Mouse (Mus musculus): ENCODE measurements at regions not wholly inside any gene's neighbourhood (a gene's known extent, or its start where the extent isn't known, plus 50 kb on each side); places are given as distances from the start of the nearest gene placed in this dataset.

GRCm38 (mm10) chr4:81514547-81514946 is 71.9 kb upstream of the Mpdz start:
- H3K36me3 ChIP-seq (ENCODE audit: control insufficient read depth, insufficient read depth, low read length): no peaks in the 10 kb centered on the region
- WGBS: 95% methylated on average over 4 of the region's 4 CpGs
- DNase-seq (ENCODE audit: low read depth in 1 of 2, low spot score in 2 of 2): no peak
- H3K4me3 ChIP-seq (ENCODE audit: extremely low read depth, insufficient read depth, insufficient read length): no peak overlapping the region
- no peak overlapping the region for H3K27ac ChIP-seq (ENCODE audit: insufficient read depth, low read length)
- H3K27me3 ChIP-seq (ENCODE audit: control insufficient read depth, insufficient read depth, low read length): no peaks in the 10 kb centered on the region
- H3K4me1 ChIP-seq (ENCODE audit: control insufficient read depth, insufficient read depth, insufficient read length): no peaks in the 10 kb centered on the region
- TF ChIP-seq POLR2A (IDR thresholded peaks at IDR 0.05; ENCODE audit: low read depth, low read length) (no peak), CTCF (IDR thresholded peaks at IDR 0.05; ENCODE audit: extremely low read depth, insufficient read depth, insufficient read length, insufficient replicate concordance) (no peak)

GRCm38 (mm10) chr4:81512396-81512795 is 69.8 kb upstream of the Mpdz start:
- no peak for TF ChIP-seq CTCF (IDR thresholded peaks at IDR 0.05; ENCODE audit: extremely low read depth, insufficient read depth, insufficient read length, insufficient replicate concordance)
- TF ChIP-seq POLR2A (IDR thresholded peaks at IDR 0.05; ENCODE audit: low read depth, low read length): no peak
- WGBS: 83% methylated on average over 3 of the region's 3 CpGs

GRCm38 (mm10) chr4:81508776-81509175 is 66.2 kb upstream of the Mpdz start:
- WGBS: 83% methylated on average over 1 of the region's 1 CpGs
- TF ChIP-seq CTCF (IDR thresholded peaks at IDR 0.05; ENCODE audit: extremely low read depth, insufficient read depth, insufficient read length, insufficient replicate concordance) (no peak), POLR2A (IDR thresholded peaks at IDR 0.05; ENCODE audit: low read depth, low read length) (no peak)
- DNase-seq (ENCODE audit: low read depth in 1 of 2, low spot score in 2 of 2): no peak
- H3K27ac ChIP-seq (ENCODE audit: insufficient read depth, low read length): no peak overlapping the region
- H3K36me3 ChIP-seq (ENCODE audit: control insufficient read depth, insufficient read depth, low read length): no peaks in the 10 kb centered on the region
- no peaks in the 10 kb centered on the region for H3K4me1 ChIP-seq (ENCODE audit: control insufficient read depth, insufficient read depth, insufficient read length)
- H3K4me3 ChIP-seq (ENCODE audit: extremely low read depth, insufficient read depth, insufficient read length): no peak overlapping the region
- H3K27me3 ChIP-seq (ENCODE audit: control insufficient read depth, insufficient read depth, low read length): no peaks in the 10 kb centered on the region

More at GRCm38 (mm10) chr4:81512396-81512795, 69.8 kb upstream of the Mpdz start:
- H3K4me1 ChIP-seq (ENCODE audit: control insufficient read depth, insufficient read depth, insufficient read length): no peaks in the 10 kb centered on the region
- no peaks in the 10 kb centered on the region for H3K36me3 ChIP-seq (ENCODE audit: control insufficient read depth, insufficient read depth, low read length)
- no peak overlapping the region for H3K4me3 ChIP-seq (ENCODE audit: extremely low read depth, insufficient read depth, insufficient read length)
- no peaks in the 10 kb centered on the region for H3K27me3 ChIP-seq (ENCODE audit: control insufficient read depth, insufficient read depth, low read length)
- DNase-seq (ENCODE audit: low read depth in 1 of 2, low spot score in 2 of 2): no peak
- H3K27ac ChIP-seq (ENCODE audit: insufficient read depth, low read length): no peak overlapping the region

GRCm38 (mm10) chr4:81506841-81507240 is 64.2 kb upstream of the Mpdz start:
- 95% methylated on average over 5 of the region's 5 CpGs for WGBS
- no peak overlapping the region for H3K4me3 ChIP-seq (ENCODE audit: extremely low read depth, insufficient read depth, insufficient read length)
- no peak for DNase-seq (ENCODE audit: low read depth in 1 of 2, low spot score in 2 of 2)

GRCm38 (mm10) chr4:81506306-81506705 is 63.7 kb upstream of the Mpdz start:
- 92% methylated on average over 6 of the region's 6 CpGs for WGBS

More at GRCm38 (mm10) chr4:81506841-81507240, 64.2 kb upstream of the Mpdz start:
- no peak overlapping the region for H3K27ac ChIP-seq (ENCODE audit: insufficient read depth, low read length)
- H3K36me3 ChIP-seq (ENCODE audit: control insufficient read depth, insufficient read depth, low read length): no peaks in the 10 kb centered on the region
- H3K27me3 ChIP-seq (ENCODE audit: control insufficient read depth, insufficient read depth, low read length): no peaks in the 10 kb centered on the region
- TF ChIP-seq CTCF (IDR thresholded peaks at IDR 0.05; ENCODE audit: extremely low read depth, insufficient read depth, insufficient read length, insufficient replicate concordance): no peak
- no peak for TF ChIP-seq POLR2A (IDR thresholded peaks at IDR 0.05; ENCODE audit: low read depth, low read length)
- H3K4me1 ChIP-seq (ENCODE audit: control insufficient read depth, insufficient read depth, insufficient read length): no peaks in the 10 kb centered on the region

GRCm38 (mm10) chr4:81505096-81505495 is 62.5 kb upstream of the Mpdz start:
- no peak for DNase-seq (ENCODE audit: low read depth in 1 of 2, low spot score in 2 of 2)
- H3K27me3 ChIP-seq (ENCODE audit: control insufficient read depth, insufficient read depth, low read length): no peaks in the 10 kb centered on the region
- WGBS: 90% methylated on average over 3 of the region's 3 CpGs
- no peaks in the 10 kb centered on the region for H3K4me1 ChIP-seq (ENCODE audit: control insufficient read depth, insufficient read depth, insufficient read length)
- TF ChIP-seq POLR2A (IDR thresholded peaks at IDR 0.05; ENCODE audit: low read depth, low read length) (no peak), CTCF (IDR thresholded peaks at IDR 0.05; ENCODE audit: extremely low read depth, insufficient read depth, insufficient read length, insufficient replicate concordance) (no peak)
- H3K4me3 ChIP-seq (ENCODE audit: extremely low read depth, insufficient read depth, insufficient read length): no peak overlapping the region
- H3K36me3 ChIP-seq (ENCODE audit: control insufficient read depth, insufficient read depth, low read length): no peaks in the 10 kb centered on the region
- no peak overlapping the region for H3K27ac ChIP-seq (ENCODE audit: insufficient read depth, low read length)

More at GRCm38 (mm10) chr4:81506306-81506705, 63.7 kb upstream of the Mpdz start:
- no peak for TF ChIP-seq POLR2A (IDR thresholded peaks at IDR 0.05; ENCODE audit: low read depth, low read length)
- no peak for TF ChIP-seq CTCF (IDR thresholded peaks at IDR 0.05; ENCODE audit: extremely low read depth, insufficient read depth, insufficient read length, insufficient replicate concordance)
- Histone ChIP-seq H3K4me1 (ENCODE audit: control insufficient read depth, insufficient read depth, insufficient read length) (no peaks in the 10 kb centered on the region), H3K36me3 (ENCODE audit: control insufficient read depth, insufficient read depth, low read length) (no peaks in the 10 kb centered on the region), H3K27me3 (ENCODE audit: control insufficient read depth, insufficient read depth, low read length) (no peaks in the 10 kb centered on the region), H3K4me3 (ENCODE audit: extremely low read depth, insufficient read depth, insufficient read length) (no peak overlapping the region), H3K27ac (ENCODE audit: insufficient read depth, low read length) (no peak overlapping the region)
- DNase-seq (ENCODE audit: low read depth in 1 of 2, low spot score in 2 of 2): no peak

- 81% methylated on average over 5 of the region's 5 CpGs for WGBS
- H3K36me3 ChIP-seq (ENCODE audit: control insufficient read depth, insufficient read depth, low read length): no peaks in the 10 kb centered on the region
- no peaks in the 10 kb centered on the region for H3K4me1 ChIP-seq (ENCODE audit: control insufficient read depth, insufficient read depth, insufficient read length)
- TF ChIP-seq POLR2A (IDR thresholded peaks at IDR 0.05; ENCODE audit: low read depth, low read length): no peak
- TF ChIP-seq CTCF (IDR thresholded peaks at IDR 0.05; ENCODE audit: extremely low read depth, insufficient read depth, insufficient read length, insufficient replicate concordance): no peak
- no peak overlapping the region for H3K27ac ChIP-seq (ENCODE audit: insufficient read depth, low read length)
- H3K4me3 ChIP-seq (ENCODE audit: extremely low read depth, insufficient read depth, insufficient read length): no peak overlapping the region
- DNase-seq (ENCODE audit: low read depth in 1 of 2, low spot score in 2 of 2): no peak
- no peaks in the 10 kb centered on the region for H3K27me3 ChIP-seq (ENCODE audit: control insufficient read depth, insufficient read depth, low read length)
Measured at GRCm38 (mm10) chr4:81503941-81504340, 61.3 kb upstream of the Mpdz start.

All from spleen, adult 2 months (tissue).